Mouse (Mus musculus): Measurements from ENCODE around the gene Tbc1d7.

Gene Tbc1d7

DNA sequence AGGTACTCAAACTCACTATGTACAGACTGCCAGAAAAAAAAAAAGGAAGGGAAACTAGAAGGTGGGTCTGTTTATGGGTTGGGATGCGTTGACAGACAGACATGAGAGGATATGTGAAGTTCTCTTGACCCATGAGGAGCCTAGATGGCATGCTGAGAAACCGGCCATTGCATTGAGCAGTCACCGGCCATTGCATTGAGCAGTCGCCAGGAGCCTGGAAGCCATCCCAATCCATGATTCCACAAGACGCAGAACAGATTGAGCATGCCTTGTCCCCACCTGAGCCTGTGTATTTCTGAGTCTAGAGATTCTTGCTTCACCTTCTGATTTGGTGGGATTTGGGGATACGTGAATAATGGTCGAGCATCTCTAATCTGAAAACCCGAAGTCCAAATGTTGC lies 22.6 kb upstream of the Tbc1d7 start:
- no peak for DNase-seq (ENCODE audit: low spot score)

DNA sequence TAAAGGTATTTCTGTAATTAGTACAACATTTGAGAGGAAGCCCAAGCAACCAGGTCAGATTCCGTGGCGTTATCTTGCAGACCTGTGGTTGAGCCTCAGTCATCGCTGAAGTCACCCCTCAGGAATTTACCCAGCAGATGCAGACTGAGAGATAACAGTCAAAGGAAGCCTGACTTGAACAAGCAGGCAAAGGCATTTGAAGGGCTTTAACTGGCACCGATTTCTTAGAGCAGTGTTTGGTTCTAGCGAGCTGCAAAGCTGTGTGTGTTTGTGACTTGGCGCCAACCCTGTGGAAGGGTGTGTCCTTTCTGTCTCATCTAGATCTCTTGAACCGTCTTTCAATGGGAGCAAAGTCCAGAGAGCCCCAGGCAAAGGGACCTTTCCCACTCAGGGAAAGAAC lies 22.0 kb upstream of the Tbc1d7 start:
- DNase-seq (ENCODE audit: low spot score), result no peak

DNA sequence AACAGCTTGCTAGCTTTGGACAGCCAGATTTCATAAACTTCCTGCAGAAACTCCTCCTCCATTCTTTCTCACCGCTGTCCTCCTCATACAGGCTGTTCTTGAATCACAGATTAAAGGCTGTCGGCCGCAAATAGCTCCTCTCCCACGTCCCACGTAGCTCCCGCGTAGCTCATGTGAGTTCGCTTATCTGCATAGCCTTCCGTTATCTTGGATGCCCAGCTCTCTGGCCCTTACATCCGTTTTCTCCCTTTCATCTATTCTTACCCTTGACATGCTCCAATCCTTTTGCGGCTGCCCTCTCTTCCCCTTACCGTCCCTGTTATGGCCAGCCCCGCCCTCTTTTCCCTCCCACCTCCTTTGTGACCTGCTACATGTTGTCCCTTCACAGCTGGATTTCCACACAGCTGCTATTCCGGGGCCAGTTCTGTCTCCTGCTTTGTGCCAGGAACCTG lies 20.5 kb upstream of the Tbc1d7 start:
- DNase-seq (ENCODE audit: low spot score), result peak; percentile 58

DNA sequence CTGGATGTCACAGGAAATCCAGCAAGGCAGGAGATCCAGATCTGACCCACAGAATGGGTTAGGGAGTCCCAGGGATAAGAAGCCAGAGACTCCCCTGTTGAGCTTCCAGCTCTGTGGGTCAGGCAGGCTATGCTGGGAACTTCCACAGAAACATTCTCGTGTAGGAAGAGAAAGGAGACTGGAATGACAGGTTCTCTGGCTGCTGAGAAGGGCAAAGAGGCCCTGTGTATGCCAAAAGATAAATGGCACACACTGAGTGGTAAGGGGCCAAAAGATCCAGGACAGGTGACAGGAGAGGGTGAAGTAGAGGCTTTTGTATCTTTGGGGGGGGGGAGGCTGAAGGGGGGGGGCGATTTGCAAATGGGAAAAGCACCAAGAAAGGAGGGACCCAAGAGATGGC lies 20.0 kb upstream of the Tbc1d7 start:
- DNase-seq (ENCODE audit: low spot score), result no peak

DNA sequence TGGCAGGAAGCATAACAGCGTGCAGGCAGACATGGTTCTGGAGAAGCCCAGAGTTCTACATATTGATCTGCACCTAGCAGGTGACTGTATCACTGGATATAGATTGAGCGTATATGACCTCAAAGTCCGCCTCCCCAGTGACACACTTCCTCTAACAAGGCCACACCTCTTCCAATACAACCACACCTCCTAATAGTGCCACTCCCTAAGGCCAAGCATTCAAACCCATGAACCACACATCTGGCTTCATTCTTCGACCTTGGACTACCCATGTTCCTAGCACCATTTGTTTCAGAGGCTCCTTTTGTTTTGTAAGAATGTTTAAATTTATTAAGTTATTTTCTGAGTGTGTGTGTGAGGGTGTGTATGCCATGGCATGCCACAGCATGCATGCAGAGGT lies 16.4 kb upstream of the Tbc1d7 start:
- DNase-seq (ENCODE audit: low spot score), result no peak

DNA sequence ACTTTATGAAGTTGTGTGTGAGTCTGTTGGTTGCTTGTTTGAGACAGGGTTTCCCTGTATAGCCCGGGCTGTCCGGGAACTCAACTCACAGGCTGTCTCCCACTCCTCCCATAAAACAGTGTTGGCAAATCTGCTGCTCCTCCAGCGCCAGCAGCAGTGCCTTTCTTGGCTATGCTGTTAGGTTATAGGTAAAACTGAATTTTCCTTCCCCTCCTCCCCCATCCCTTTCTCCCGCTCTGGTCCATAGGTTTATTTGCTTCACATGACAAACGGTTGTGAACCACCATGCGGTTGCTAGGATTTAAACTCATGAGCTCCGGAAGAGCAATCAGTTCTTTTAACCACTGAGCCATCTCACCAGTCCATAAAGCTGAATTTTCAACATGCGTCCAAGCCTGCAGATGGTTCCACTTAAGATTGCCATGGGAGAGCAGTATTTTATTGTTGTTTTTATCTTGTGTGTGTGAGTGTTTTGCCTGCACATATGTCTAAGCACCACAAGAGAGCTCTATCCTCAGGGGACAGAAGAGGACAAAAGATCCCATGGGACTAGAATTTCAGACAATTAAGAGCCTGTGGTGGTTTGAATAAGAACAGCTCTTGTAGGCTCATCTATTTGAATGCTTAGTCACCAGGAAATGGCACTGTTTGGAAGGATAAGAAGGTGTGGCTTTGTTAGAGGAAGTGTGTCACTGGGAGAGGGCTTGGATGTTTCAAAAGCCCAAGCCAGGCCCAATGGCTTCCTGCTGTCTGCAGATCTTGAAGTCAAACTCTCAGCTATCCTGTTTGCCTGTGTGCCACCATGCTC lies 12.2 kb upstream of the Tbc1d7 start:
- no peak for DNase-seq (ENCODE audit: low spot score)

DNA sequence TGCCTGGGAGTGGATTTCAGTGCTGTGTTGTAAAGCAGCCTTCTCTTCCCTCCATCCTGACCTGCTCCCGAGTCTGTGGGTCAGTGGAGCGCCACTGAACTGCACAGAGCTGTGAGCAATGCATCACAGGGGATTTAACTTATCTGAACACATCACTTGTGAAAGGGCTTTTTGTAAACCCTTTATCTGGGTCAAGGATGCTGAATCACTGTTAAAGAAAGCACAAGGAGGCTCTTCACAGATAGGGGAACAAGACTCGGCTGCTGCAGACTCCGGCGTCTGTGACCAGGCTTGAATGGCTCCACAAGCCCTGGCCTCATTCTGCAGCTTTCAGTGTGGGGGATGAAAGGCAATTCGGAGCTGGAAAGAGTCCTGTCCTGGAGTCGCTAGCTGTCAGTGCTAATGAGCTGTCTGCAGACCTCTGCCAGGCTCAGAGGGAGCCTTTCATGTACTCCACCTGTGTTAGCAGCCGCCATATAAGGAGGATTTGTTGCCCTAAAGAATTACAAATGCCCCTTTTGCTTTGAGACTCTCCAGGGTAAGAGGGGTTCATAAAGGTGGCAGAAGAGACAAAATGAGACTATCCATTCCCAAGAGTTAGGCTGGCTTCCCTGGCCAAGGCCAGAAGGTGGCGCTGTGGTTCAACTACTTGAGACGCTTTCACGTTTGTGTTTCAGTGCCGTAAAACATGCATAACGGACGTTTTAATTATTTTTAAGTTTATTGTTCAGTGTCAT lies 11.3 kb upstream of the Tbc1d7 start:
- peak; percentile 93 for DNase-seq (ENCODE audit: low spot score)

DNA sequence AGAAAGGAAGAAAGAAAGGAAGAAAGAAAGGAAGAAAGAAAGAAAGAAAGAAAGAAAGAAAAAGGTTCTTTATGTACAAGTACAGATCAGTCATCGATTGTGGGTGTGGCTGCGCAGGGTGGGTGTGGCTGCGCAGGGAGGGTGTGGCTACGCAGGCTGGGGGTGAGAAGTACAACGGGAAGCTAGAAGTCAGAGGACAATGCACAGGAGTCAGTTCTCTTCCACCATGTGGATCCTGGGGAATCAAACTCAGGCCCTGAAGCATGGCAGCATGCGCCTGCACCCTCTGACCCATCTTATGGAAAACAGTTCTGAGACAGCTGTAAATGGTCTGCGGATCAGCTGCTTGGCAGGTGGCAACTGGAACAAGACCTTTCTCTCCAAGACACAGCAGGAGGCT lies 9.8 kb upstream of the Tbc1d7 start:
- no peak for DNase-seq (ENCODE audit: low spot score)

DNA sequence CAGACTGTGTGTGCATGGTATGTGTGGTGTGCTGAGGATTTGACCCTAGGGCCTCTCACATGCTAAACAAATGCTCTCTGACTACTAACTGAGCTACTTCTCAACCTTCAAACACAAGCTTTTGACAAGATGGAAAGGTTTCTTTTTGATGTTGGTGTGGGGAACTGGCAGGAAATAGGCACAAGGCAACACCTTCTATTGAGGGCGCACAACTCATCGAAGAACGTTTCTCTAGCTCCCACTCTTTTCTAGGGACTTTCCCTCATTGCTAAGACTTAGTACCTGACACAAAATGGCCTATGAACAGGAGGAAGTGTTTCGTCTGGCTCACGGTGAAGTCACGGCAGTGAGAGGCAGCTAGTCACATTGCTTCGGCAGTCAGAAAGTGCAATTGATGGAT lies 6.0 kb upstream of the Tbc1d7 start:
- DNase-seq (ENCODE audit: low spot score), result no peak

DNA sequence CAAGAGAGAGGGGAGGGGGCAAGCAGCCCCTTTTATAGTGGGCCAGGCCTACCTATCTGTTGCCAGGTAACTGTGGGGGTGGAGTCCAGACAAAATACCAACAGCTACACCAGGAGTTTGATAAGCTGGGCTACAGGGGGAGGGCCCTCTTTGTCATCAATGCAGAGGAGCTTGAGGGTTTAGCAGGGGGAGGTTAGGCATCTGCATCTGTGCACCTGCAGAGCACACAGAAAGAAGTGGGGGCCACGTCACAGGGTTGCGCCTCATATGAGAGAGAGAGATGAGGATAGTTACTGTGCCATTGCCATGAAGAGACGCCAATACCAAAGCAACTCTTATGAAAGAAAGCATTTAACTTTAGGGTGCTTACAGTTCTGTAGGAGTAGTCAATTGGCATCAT lies 5.4 kb upstream of the Tbc1d7 start:
- no peak for DNase-seq (ENCODE audit: low spot score)

DNA sequence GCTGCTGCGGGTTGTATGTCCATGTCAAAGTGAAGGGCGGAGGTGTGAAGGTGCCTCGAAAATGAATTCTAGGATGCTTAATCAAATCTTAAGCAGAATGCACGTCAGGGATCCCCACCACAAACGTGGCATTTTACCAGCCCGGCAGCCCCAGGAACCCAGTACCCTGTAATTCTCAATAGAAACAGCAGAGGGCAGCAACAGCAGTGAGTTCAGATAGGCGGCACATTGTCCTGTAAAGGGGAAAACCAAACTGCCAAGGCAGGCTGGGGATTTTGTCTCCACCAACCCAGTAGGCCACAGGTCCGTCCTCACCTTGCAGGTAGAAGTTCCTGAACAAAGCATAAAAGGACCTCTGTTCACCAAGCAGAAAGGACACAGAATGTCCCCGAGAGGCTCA lies 2.0 kb upstream of the Tbc1d7 start:
- peak; percentile 80 for DNase-seq (ENCODE audit: low spot score)

DNA sequence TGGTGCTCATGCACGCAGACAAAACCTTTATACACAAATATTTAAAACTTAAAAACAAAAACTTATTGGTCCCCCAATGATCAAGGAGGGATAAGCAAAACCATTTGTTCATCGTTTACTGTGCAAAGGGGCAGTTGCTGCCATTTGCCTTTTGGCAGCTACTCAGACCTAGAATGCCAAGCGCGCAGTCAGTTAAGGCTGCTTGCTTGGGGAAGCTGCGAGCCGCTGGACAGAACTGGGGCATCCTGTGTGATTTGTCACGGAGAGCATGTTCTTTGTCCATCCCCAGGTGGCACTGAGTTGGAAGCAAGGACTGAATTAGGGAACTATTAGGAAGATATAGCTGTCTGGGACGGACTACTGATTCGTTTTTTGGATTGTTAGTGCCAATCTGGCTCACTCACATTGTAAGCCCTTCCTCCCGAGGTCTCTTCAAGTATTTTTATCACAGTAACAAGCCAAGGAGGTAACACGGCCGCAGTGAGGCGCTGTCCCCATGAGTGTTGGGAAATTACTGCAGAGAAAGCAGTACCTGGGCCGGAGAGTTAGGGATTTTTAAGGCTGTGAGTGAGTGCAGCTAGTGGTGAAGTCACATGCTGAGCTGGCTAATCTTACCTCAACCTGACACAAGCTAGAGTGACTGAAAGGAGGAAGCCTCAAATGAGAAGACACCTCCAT lies 874 bp upstream of the Tbc1d7 start:
- peak; percentile 66 for DNase-seq (ENCODE audit: low spot score)

DNA sequence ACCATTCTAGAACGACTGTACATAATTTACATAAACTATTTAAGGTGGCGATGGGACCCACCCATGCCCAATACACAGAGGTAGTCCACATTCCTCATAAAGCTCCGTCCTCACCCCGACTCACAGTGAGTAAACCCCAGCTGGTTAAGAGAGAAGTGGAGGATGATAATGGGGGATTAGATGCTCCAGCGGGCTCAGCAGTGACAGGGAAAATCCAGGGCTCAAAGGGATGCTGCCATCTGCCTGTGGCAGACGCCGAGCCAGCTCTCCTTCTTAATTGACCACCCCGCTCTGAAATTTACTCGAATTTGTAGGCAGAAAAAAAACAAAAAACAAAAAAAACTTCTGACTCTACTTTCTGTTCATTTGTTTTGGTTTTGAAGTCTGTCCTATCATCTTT lies 3.6 kb downstream of the Tbc1d7 start:
- DNase-seq (ENCODE audit: low spot score), result no peak

DNA sequence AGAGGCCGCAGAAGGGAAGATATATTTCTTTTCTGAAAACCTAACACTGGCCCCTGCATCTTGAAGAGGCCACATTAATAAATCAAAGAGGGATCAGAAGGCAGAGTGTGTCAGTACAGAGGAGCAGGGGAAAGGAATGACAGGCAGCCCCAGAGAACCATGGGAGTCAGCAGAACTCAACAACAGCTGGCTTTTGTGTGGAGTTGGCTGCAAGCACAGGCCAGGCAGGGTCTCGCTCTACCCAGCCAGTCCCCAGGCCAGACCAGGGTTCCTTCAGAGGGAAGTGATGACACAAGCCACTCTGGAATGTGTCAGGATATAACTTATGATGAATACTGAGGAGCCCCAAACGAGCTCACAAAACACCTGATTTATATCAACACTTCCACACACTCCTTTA lies 11.9 kb downstream of the Tbc1d7 start:
- no peak for DNase-seq (ENCODE audit: low spot score)

DNA sequence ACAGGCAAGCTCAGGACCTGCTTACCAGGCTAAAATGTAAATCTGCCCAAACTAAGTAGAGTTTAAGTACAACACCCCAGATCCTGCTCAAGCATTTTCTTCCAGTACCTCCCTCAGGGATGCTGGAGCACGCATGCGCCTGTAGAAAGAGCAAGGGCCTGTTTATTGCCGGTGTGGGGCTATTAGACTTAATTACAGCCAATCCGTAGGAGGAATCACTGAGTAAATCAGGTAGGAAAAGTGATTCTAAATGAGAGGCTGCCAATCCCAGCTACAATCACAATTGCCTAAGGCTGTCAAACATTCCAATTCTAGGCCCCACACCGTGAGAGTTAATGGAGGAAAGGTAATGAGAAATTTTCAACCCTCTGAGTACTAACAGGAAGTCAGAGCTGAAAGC lies 13.0 kb downstream of the Tbc1d7 start:
- no peak for DNase-seq (ENCODE audit: low spot score)

DNA sequence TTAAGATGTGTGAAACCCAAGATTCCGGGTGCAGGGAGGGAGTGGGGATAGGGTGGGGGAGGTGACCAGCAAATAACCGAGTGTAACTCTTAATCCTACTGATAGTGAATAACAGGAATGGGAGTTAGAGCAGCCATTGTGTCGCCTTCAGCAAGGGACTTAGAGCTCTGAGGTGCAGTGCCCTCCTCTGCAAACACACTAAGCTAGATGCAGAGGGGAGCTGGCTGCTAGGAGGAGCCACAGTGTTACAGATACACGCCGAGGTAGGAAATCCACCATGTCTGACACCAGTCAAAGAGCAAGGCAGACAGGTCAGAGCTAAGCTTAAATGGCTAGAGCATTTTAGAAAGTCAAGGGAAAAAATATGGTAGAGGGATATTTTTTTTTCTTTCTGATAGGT lies 13.9 kb downstream of the Tbc1d7 start:
- no peak for DNase-seq (ENCODE audit: low spot score)

DNA sequence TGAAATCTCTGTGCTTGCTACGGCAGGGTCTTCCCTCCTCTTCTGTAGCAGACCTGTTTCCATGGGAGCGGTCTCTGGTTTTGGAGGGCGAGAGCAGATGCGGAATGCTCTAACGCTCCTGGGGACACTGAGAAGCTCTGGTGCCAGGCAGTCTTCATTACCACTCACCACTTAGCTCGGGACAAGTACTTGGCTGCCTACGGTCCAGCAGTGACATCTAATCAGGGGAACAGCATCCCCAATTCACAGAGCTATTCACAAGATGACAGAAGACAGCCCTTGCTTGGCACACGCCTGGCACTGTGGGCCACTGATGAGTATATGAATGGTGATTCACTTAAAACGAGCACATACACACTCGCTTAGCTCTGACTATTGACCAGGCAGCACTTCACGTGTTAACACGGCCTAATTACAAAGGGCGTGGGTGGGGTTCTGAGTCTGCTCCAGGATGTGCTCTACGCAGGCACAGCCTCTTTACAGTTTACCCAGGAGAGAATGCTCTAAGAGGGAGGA lies 19.2 kb downstream of the Tbc1d7 start:
- DNase-seq (ENCODE audit: low spot score), result no peak

DNA sequence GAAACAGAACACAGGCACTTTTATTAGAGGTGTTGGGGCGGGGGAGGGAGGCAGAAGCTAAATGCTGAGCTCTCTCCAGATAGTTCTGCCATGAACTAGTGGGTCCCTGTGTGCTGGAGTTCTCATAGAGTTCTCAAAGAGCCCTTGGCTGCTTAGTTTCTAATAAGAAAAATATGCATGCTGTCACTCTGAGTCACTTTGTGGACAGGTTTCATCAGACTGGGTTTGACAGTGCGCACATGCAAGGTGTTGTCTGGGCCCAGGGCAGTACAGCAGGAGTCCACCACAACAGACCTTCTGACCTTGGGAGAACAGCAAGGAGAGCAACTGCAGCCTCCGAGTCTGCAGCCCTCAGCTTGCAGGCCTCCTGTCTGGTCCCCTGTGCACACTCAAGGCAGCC lies 21.6 kb downstream of the Tbc1d7 start:
- DNase-seq (ENCODE audit: low spot score), result no peak

DNA sequence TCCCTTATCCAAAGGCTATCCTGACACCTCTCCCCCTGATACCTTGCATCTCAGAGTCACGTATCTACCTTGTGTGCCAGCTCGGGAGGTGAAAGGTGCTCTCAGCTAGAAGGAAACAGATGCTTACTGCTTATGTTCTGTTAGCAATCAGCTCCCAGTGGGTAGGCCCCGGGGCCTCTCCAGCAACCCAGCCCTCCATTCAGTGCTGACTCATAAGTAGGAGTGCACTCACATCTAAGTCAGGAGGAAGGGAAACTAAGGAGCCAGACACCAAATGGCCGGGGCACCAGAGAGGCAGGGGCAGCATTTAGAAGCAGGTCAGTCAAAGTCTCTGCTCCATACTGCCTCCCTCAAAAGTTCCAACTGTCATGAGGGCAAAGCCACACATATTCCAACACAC lies 22.6 kb downstream of the Tbc1d7 start:
- DNase-seq (ENCODE audit: low spot score), result no peak

DNA sequence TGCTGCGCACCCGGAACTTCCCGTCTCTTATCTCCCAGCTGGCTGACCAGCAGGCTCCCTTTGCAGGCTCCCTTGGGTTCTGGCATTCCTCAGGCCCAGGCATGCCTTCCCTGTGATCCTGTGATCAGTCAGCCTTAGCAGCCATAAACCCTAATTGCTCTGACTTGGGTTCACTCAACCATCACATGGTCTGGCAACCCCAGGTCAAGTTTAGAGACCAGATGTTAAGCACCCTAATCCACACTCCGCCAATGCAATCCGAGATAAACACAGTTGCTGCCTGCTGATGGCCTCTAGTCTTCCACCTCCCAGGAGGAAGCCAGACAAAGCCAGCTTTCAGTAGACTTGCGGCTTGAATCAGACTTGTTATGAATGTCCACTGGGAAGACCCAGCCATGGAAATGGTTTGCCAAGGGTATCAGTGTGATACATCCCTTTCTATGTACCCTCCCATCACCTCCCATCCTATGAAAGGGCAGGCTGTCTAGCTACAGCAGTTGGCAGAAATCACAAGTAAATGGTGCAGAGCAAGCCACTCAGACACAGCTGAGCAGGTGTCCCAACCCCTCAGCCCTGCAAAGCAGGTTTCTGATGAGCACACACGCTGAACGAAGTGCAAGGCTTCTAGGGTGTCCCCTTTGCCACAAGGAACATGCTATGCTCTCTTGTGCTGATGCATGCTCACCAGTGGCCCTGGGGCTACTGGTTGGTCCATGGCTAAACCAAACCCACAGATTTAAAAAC lies 24.6 kb downstream of the Tbc1d7 start:
- no peak for DNase-seq (ENCODE audit: low spot score)

DNA sequence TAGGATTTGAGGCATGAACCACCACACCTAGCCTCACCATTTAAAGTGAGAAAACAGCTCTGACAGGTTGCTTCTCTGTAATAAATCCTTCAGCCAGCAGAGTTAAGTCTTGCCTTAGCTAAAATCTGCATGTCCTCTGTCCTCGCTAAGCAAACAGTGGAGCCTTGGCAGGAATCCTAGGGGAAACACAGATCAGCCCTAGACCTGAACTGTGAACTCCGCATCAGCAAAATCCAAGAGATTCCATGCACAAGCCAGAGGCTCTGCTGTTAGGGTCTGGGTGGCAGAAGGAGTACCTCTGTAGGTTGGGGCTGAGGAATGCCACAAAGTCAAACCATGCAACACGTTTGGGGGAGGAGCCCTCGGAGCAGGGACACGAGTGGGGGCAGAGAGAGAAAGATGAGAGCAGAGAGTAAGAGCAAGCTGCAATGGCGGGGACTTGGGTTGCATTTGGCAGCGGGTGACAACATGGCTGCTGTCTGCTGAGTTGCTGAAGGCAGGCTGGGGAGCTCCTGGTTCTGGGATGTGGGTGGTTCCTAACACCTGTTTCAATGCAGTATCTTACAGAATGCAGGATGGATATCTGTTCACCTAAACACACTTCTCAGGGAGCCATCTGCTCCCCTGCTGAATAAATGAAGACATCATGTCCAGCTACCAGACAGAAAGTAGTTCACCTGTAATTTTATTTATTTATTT lies 26.4 kb downstream of the Tbc1d7 start:
- no peak for DNase-seq (ENCODE audit: low spot score)

DNA sequence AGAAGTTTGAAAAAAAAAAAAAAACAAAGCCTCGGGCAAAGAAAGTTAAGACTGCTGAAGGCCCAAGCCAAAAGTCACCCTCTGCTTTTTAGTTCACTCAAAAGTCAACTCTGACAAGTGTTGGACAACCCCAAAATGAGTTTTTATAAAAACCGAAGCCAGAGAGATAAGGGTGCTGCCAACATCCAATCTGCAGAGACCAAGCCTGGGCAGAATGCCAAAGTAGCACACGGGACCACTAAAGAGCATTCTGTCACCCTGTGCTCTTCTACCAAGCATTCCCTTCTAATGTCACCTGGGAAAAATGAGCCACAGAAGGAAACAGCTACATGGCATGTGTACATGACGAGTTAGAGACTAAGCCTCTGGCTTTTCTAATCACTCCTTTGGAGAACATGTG lies 36.8 kb downstream of the Tbc1d7 start:
- DNase-seq (ENCODE audit: low spot score), result peak; percentile 56

Data from testis, postnatal 10 days (tissue).